Mouse (Mus musculus) C2C12 (cell line): Measurements from ENCODE around the gene Tmeff1.

ENCODE experiments used
- CEBPB ChIP-seq: IDR thresholded peaks from one replicate; pipeline ENCODE4 v1.6.1; 2011; ENCODE audit warnings: low read depth, mild to moderate bottlenecking, control low read depth, moderate library complexity
- CTCF ChIP-seq: IDR thresholded peaks from one replicate; pipeline ENCODE4 v1.5.1; 2011; ENCODE audit not compliant: control insufficient read depth, insufficient read depth, insufficient read length
- FOSL1 ChIP-seq: IDR thresholded peaks from one replicate; pipeline ENCODE4 v1.8.0; 2011; ENCODE audit warnings: mild to moderate bottlenecking, low read length; ENCODE audit not compliant: poor library complexity, insufficient read depth, severe bottlenecking
- MAX ChIP-seq: IDR thresholded peaks from one replicate; pipeline ENCODE4 v1.6.1; 2011; ENCODE audit warnings: mild to moderate bottlenecking, control low read depth
- MYOD1 ChIP-seq: IDR thresholded peaks from one replicate; pipeline ENCODE4 v1.6.1; 2011; ENCODE audit warnings: low read depth; ENCODE audit not compliant: control insufficient read depth, insufficient read length
- MYOG ChIP-seq: IDR thresholded peaks from one replicate; pipeline ENCODE4 v1.6.1; 2011; ENCODE audit not compliant: control insufficient read depth, insufficient read length; ENCODE audit errors: extremely low read depth
- USF1 ChIP-seq: IDR thresholded peaks from one replicate; pipeline ENCODE4 v1.6.1; 2011; ENCODE audit warnings: low read depth, mild to moderate bottlenecking, control low read depth, moderate library complexity

DNA sequence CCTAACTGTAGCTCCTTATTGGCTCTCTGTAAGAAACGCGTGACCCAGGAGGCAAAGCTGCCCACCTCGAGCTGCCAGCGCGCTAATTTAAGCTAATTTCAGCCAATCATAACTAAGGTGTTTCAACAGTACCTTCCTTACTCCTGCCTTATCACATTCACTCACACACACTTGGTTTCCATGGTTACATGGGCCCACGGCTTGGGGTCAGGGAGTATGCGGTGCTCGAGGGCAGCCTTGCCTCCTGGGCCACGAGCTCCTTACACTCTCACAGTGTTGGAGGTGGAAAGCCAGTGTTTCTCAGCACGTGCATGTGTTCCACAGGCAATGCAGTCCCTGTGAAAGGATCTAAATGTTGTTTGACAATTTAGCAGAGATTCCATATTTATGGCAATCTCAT lies 53.2 kb downstream of the Tmeff1 start:
- TF ChIP-seq CTCF = no peak
- no peak for TF ChIP-seq MYOG
- no peak for TF ChIP-seq FOSL1
- no peak for TF ChIP-seq USF1
- no peak for TF ChIP-seq CEBPB
- no peak for TF ChIP-seq MAX
- TF ChIP-seq MYOD1 = no peak
